Mouse (Mus musculus): ENCODE data around the gene Auts2. TPM values are rescaled to one million over a fixed set of nuclear protein-coding genes. Genes with fewer than 3 reads are reported as not detected.

The Auts2 gene
- polyA plus RNA-seq, 2 experiments = 38.3 to 50.8 TPM

DNA sequence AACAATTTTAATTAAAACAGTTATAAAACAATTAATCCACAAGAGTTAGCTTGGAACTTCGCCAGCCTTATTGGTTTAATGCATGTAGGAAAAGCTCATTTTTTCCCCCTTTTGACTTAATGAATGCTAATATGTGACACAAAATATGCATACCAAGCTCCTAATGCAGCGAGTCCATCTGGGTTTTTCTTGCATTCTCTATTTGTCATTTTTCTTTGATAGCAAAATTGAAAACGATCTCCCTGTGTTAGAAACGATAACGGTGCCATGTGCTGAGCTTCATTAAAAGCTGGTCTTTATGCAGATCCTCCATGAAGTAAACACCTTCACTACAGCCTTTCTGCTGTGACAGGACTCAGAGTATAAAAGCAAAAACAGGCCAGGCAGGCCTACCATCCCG is 62.7 kb downstream of the Auts2 start:
- Histone ChIP-seq H3K4me2 (replicated peaks; ENCODE audit: low read depth, low read length, severe bottlenecking) (no peak overlapping the region), H3K4me3 (replicated peaks; ENCODE audit: low read length) (no peak overlapping the region), H3K27me3 (ENCODE audit: control insufficient read depth, insufficient read depth, low read length) (no peaks in the 10 kb centered on the region), H3K36me3 (ENCODE audit: control insufficient read depth, insufficient read depth, low read length) (no peaks in the 10 kb centered on the region), H3K9ac (ENCODE audit: low read depth, low read length, severe bottlenecking) (no peak overlapping the region), H3K27ac (replicated peaks; ENCODE audit: low read depth, low read length) (no peak overlapping the region), H3K9me3 (ENCODE audit: control insufficient read depth, low read length) (no peaks in the 10 kb centered on the region), H3K4me1 (ENCODE audit: control insufficient read depth, insufficient read depth, low read length) (peaks cover 37% of the 10 kb centered on the region)
- DNase-seq (ENCODE audit: low spot score) (no peak), ATAC-seq (ENCODE audit: low FRiP score, low read depth) (no peak)
- TF ChIP-seq POLR2A (IDR thresholded peaks at IDR 0.05; ENCODE audit: borderline replicate concordance, extremely low read depth, insufficient read depth, insufficient read length) = no peak
- 73% methylated on average over 6 of the region's 6 CpGs for WGBS

DNA sequence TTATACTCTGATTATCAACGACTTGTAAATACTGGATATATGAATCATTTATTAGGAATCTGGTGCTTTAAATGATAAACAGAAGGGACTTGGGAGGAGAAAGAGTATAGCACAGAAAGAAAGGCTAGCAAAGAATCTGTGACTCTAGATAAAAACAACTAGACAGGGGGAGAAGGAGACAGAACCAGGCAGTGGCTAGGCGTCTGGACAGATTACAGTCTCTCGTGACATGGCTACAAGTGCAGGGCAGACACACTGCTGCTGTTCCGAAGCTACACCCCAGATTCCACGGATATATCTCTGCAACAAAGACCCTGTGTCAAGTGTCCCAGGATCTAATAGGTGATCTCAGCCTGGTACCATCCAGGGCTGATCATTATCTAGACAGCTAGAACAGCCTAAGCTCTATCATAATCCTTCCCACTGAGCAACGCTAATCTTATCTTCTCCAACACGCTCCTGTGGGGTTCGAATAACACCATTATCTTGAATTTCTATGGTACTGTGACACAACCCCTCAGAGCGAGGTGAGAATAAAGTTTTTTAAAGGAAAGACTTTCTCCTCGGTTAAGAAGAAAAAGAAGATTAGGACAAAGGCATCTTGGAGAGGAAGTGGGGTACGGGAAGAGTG is 63.8 kb downstream of the Auts2 start:
- H3K36me3 ChIP-seq (ENCODE audit: control insufficient read depth, insufficient read depth, low read length) = no peaks in the 10 kb centered on the region

GRCm38 (mm10) chr5:132477533-132477932 is 65.6 kb downstream of the Auts2 start:
- H3K36me3 ChIP-seq (ENCODE audit: control insufficient read depth, insufficient read depth, low read length) = no peaks in the 10 kb centered on the region
- no peak overlapping the region for H3K4me3 ChIP-seq (replicated peaks; ENCODE audit: low read length)
- no peaks in the 10 kb centered on the region for H3K27me3 ChIP-seq (ENCODE audit: control insufficient read depth, insufficient read depth, low read length)
- no peak overlapping the region for H3K27ac ChIP-seq (replicated peaks; ENCODE audit: low read depth, low read length)
- H3K4me1 ChIP-seq (ENCODE audit: control insufficient read depth, insufficient read depth, low read length) = peaks cover 27% of the 10 kb centered on the region
- H3K9ac ChIP-seq (ENCODE audit: low read depth, low read length, severe bottlenecking) = no peak overlapping the region
- no peaks in the 10 kb centered on the region for H3K9me3 ChIP-seq (ENCODE audit: control insufficient read depth, low read length)
- 79% methylated on average over 1 of the region's 1 CpGs for WGBS
- DNase-seq (ENCODE audit: low spot score) (no peak), ATAC-seq (ENCODE audit: low FRiP score, low read depth) (no peak)
- no peak overlapping the region for H3K4me2 ChIP-seq (replicated peaks; ENCODE audit: low read depth, low read length, severe bottlenecking)
- no peak for TF ChIP-seq POLR2A (IDR thresholded peaks at IDR 0.05; ENCODE audit: borderline replicate concordance, extremely low read depth, insufficient read depth, insufficient read length)

More for the DNA sequence above, 63.8 kb downstream of the Auts2 start:
- no peak for ATAC-seq (ENCODE audit: low FRiP score, low read depth)
- Histone ChIP-seq H3K9ac (ENCODE audit: low read depth, low read length, severe bottlenecking) (no peak overlapping the region), H3K27me3 (ENCODE audit: control insufficient read depth, insufficient read depth, low read length) (no peaks in the 10 kb centered on the region), H3K4me1 (ENCODE audit: control insufficient read depth, insufficient read depth, low read length) (peaks cover 37% of the 10 kb centered on the region), H3K27ac (replicated peaks; ENCODE audit: low read depth, low read length) (no peak overlapping the region), H3K9me3 (ENCODE audit: control insufficient read depth, low read length) (no peaks in the 10 kb centered on the region), H3K4me3 (replicated peaks; ENCODE audit: low read length) (no peak overlapping the region), H3K4me2 (replicated peaks; ENCODE audit: low read depth, low read length, severe bottlenecking) (no peak overlapping the region)
- no peak for DNase-seq (ENCODE audit: low spot score)
- WGBS = 74% methylated on average over 11 of the region's 11 CpGs
- TF ChIP-seq POLR2A (IDR thresholded peaks at IDR 0.05; ENCODE audit: borderline replicate concordance, extremely low read depth, insufficient read depth, insufficient read length) = no peak

DNA sequence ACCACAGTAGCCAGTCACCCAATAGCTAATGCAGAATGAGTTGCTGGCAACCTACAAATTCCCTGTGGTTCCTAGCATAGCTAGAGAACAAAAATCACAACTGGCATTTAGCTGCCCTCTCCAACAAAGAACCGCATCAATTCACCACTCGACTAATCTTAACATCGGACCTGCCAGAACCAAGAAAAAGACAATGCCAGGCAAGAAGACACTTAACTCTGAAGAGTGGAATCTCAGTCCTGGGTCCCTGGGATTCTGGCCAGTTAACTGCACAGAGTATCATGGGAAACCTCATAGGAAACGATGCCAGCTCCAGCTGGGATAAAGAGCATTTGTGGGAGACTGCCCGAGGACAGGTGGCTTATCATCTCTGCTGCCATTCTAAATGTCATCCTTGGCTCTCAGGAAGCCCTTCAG is 70.2 kb downstream of the Auts2 start:
- ATAC-seq (ENCODE audit: low FRiP score, low read depth) (no peak), DNase-seq (ENCODE audit: low spot score) (no peak)
- Histone ChIP-seq H3K27me3 (ENCODE audit: control insufficient read depth, insufficient read depth, low read length) (no peaks in the 10 kb centered on the region), H3K9ac (ENCODE audit: low read depth, low read length, severe bottlenecking) (no peak overlapping the region), H3K4me2 (replicated peaks; ENCODE audit: low read depth, low read length, severe bottlenecking) (no peak overlapping the region), H3K4me3 (replicated peaks; ENCODE audit: low read length) (no peak overlapping the region), H3K27ac (replicated peaks; ENCODE audit: low read depth, low read length) (no peak overlapping the region), H3K9me3 (ENCODE audit: control insufficient read depth, low read length) (no peaks in the 10 kb centered on the region), H3K36me3 (ENCODE audit: control insufficient read depth, insufficient read depth, low read length) (no peaks in the 10 kb centered on the region), H3K4me1 (ENCODE audit: control insufficient read depth, insufficient read depth, low read length) (peaks cover 16% of the 10 kb centered on the region)
- no peak for TF ChIP-seq POLR2A (IDR thresholded peaks at IDR 0.05; ENCODE audit: borderline replicate concordance, extremely low read depth, insufficient read depth, insufficient read length)
- 83% methylated on average over 5 of the region's 5 CpGs for WGBS

DNA sequence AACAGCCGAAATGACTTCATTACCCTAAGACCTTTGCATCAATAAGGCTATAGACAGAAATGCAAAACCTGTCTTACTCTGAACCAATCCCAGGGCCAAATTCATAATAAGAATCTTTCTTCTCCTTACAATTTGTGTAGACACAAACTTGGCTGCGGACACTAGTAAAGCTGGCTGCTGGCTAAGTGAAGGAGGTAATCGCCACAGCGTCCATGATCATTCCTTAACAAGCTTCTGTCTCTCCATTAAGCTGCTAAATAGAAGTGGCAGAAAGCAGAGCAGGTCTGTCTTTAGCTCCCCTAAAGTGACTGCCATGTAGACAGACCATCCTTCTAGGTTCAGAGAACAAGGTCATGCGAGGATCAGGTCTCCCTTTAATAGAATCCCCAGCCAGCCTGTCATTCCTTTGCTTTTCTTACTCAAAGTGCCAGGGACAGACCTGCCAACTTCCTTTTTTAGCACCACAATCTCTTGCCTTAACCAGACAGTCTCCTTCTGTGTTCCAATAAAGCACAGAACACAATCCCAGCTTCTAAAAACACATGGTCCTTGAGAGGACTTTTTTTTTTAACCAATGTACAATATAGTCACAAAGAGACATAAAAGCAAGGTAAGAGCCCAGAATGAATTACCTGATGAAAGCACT is 70.8 kb downstream of the Auts2 start:
- 81% methylated on average over 5 of the region's 5 CpGs for WGBS
- no peak overlapping the region for H3K27ac ChIP-seq (replicated peaks; ENCODE audit: low read depth, low read length)
- no peak for TF ChIP-seq POLR2A (IDR thresholded peaks at IDR 0.05; ENCODE audit: borderline replicate concordance, extremely low read depth, insufficient read depth, insufficient read length)
- H3K4me2 ChIP-seq (replicated peaks; ENCODE audit: low read depth, low read length, severe bottlenecking) = no peak overlapping the region
- DNase-seq (ENCODE audit: low spot score) (no peak), ATAC-seq (ENCODE audit: low FRiP score, low read depth) (no peak)
- no peaks in the 10 kb centered on the region for H3K36me3 ChIP-seq (ENCODE audit: control insufficient read depth, insufficient read depth, low read length)
- H3K27me3 ChIP-seq (ENCODE audit: control insufficient read depth, insufficient read depth, low read length) = no peaks in the 10 kb centered on the region
- no peak overlapping the region for H3K9ac ChIP-seq (ENCODE audit: low read depth, low read length, severe bottlenecking)
- no peak overlapping the region for H3K4me3 ChIP-seq (replicated peaks; ENCODE audit: low read length)
- H3K4me1 ChIP-seq (ENCODE audit: control insufficient read depth, insufficient read depth, low read length) = peaks cover 14% of the 10 kb centered on the region
- H3K9me3 ChIP-seq (ENCODE audit: control insufficient read depth, low read length) = no peaks in the 10 kb centered on the region

All from limb, embryonic 14.5 days (tissue).